In genomic region chrX:153359331-153360215, GRCm38 (mm10) we compare ENCODE assay signal across 8 mouse cellular contexts.
DNase-seq lines count a peak whose midpoint lies in the region; ATAC-seq and TF ChIP-seq lines count a peak whose summit lies in the region.

No protein-coding gene starts in this region.

- H3K36me3 ChIP-seq in heart, embryonic 14.5 days (ENCODE audit: control insufficient read depth, insufficient read depth, low read length): no peaks in the 10 kb centered on the region
- H3K36me3 ChIP-seq in kidney, postnatal 0 days (ENCODE audit: insufficient read depth, low read length): no peaks in the 10 kb centered on the region
- H3K36me3 ChIP-seq in liver, postnatal 0 days (replicated peaks; ENCODE audit: insufficient read depth, low read length): no peaks in the 10 kb centered on the region
- no peaks in the 10 kb centered on the region for H3K36me3 ChIP-seq in neural tube, embryonic 11.5 days (ENCODE audit: control insufficient read depth, insufficient read depth, low read length)
- H3K36me3 ChIP-seq in stomach, embryonic 16.5 days (ENCODE audit: control insufficient read depth, insufficient read depth, low read length): no peaks in the 10 kb centered on the region

- no peaks in the 10 kb centered on the region; the same call in 1 of the 2 replicates for H3K4me1 ChIP-seq in bone marrow, adult 2 months (ENCODE audit: control insufficient read depth, insufficient read depth, low read length)
- H3K4me1 ChIP-seq in embryonic fibroblast, embryonic 13.5 days (ENCODE audit: control insufficient read depth, insufficient read depth, low read length): no peaks in the 10 kb centered on the region; the same call in 1 of the 2 replicates
- H3K4me1 ChIP-seq in heart, embryonic 14.5 days (ENCODE audit: control insufficient read depth in 2 of 2, insufficient read depth in 2 of 2, low read length in 2 of 2): no peaks in the 10 kb centered on the region
- H3K4me1 ChIP-seq in kidney, postnatal 0 days (replicated peaks; ENCODE audit: insufficient read depth, low read length): no peaks in the 10 kb centered on the region
- H3K4me1 ChIP-seq in liver, postnatal 0 days (ENCODE audit: insufficient read depth): no peaks in the 10 kb centered on the region
- H3K4me1 ChIP-seq in neural tube, embryonic 11.5 days (ENCODE audit: control insufficient read depth, insufficient read depth, low read length): no peaks in the 10 kb centered on the region
- H3K4me1 ChIP-seq in stomach, embryonic 16.5 days (ENCODE audit: control insufficient read depth, insufficient read depth, low read length): no peaks in the 10 kb centered on the region

- DNase-seq in A20 (ENCODE audit: low read depth, low spot score): peak; percentile 85
- peak; percentile 45 for DNase-seq in kidney, postnatal 0 days (ENCODE audit: low spot score)
- DNase-seq in liver, postnatal 0 days: peak; percentile 40
- peak; percentile 41 for DNase-seq in neural tube, embryonic 11.5 days (ENCODE audit: low spot score)

- TF ChIP-seq CTCF in bone marrow, adult 2 months (IDR thresholded peaks at IDR 0.05; ENCODE audit: control insufficient read depth, insufficient read depth, low read length): 0 out of 2 replicates have a peak, but pooled peaks have one; percentile 7
- no peak for TF ChIP-seq CTCF in embryonic fibroblast, embryonic 13.5 days (IDR thresholded peaks at IDR 0.05; ENCODE audit: borderline replicate concordance, insufficient read depth, low read length)
- peak; percentile 44 for TF ChIP-seq CTCF in kidney, postnatal 0 days (IDR thresholded peaks at IDR 0.05; ENCODE audit: low read depth)
- TF ChIP-seq CTCF in liver, postnatal 0 days (IDR thresholded peaks at IDR 0.05; ENCODE audit: low read depth): peak; percentile 45

- TF ChIP-seq EP300 in liver, postnatal 0 days (IDR thresholded peaks at IDR 0.05; ENCODE audit: low read depth): no peak

- peak overlapping the region; percentile 64 for H3K4me3 ChIP-seq in bone marrow, adult 2 months (replicated peaks; ENCODE audit: control insufficient read depth, low read depth, low read length)
- H3K4me3 ChIP-seq in embryonic fibroblast, embryonic 13.5 days (ENCODE audit: insufficient read depth, low read length): peak overlapping the region; percentile 53
- H3K4me3 ChIP-seq in heart, embryonic 14.5 days (ENCODE audit: control insufficient read depth in 1 of 2, insufficient read depth in 1 of 2, low read depth in 1 of 2, low read length in 2 of 2): peak overlapping the region; percentile 51 to 60
- peak overlapping the region; percentile 45 for H3K4me3 ChIP-seq in kidney, postnatal 0 days (replicated peaks; ENCODE audit: low read depth, low read length)
- peak overlapping the region; percentile 46 for H3K4me3 ChIP-seq in liver, postnatal 0 days (ENCODE audit: low read depth, low read length)
- H3K4me3 ChIP-seq in neural tube, embryonic 11.5 days (ENCODE audit: low read depth, low read length): peak overlapping the region; percentile 35
- peak overlapping the region; percentile 54 for H3K4me3 ChIP-seq in stomach, embryonic 16.5 days (replicated peaks; ENCODE audit: low read length)

- TF ChIP-seq POLR2A in bone marrow, adult 2 months (IDR thresholded peaks at IDR 0.05; ENCODE audit: borderline replicate concordance, control insufficient read depth, low read depth, low read length): no peak
- TF ChIP-seq POLR2A in embryonic fibroblast, embryonic 13.5 days (IDR thresholded peaks at IDR 0.05; ENCODE audit: low read depth, low read length): peak; percentile 29; the same call in 1 of the 2 replicates

- peak; percentile 68; the same call in 1 of the 2 replicates for ATAC-seq in heart, embryonic 14.5 days (ENCODE audit: insufficient number of reproducible peaks, insufficient read depth, low FRiP score, low read depth)
- peak; percentile 71 for ATAC-seq in kidney, postnatal 0 days (replicated peaks; ENCODE audit: low FRiP score, low read depth)
- peak; percentile 77 for ATAC-seq in liver, postnatal 0 days
- peak; percentile 67 for ATAC-seq in neural tube, embryonic 11.5 days (ENCODE audit: insufficient read depth, low FRiP score, low TSS enrichment)
- peak; percentile 81 for ATAC-seq in stomach, embryonic 16.5 days (ENCODE audit: insufficient read depth, low FRiP score)

- H3K4me2 ChIP-seq in heart, embryonic 14.5 days (ENCODE audit: low read length): peak overlapping the region; percentile 70
- H3K4me2 ChIP-seq in kidney, postnatal 0 days (ENCODE audit: low read length): peak overlapping the region; percentile 68
- H3K4me2 ChIP-seq in liver, postnatal 0 days (ENCODE audit: low read depth, low read length): peak overlapping the region; percentile 77
- H3K4me2 ChIP-seq in neural tube, embryonic 11.5 days (ENCODE audit: low read depth): peak overlapping the region; percentile 68
- H3K4me2 ChIP-seq in stomach, embryonic 16.5 days (ENCODE audit: low read depth, low read length): peak overlapping the region; percentile 55

- H3K27me3 ChIP-seq in heart, embryonic 14.5 days (ENCODE audit: control insufficient read depth, insufficient read depth, low read length): no peaks in the 10 kb centered on the region
- no peaks in the 10 kb centered on the region for H3K27me3 ChIP-seq in kidney, postnatal 0 days (ENCODE audit: insufficient read depth, low read length)
- no peaks in the 10 kb centered on the region; the same call in 1 of the 2 replicates for H3K27me3 ChIP-seq in liver, postnatal 0 days (ENCODE audit: insufficient read depth, low read length)
- peaks cover 9% of the 10 kb centered on the region for H3K27me3 ChIP-seq in neural tube, embryonic 11.5 days (ENCODE audit: control insufficient read depth, insufficient read depth, low read length)
- no peaks in the 10 kb centered on the region for H3K27me3 ChIP-seq in stomach, embryonic 16.5 days (ENCODE audit: control insufficient read depth, insufficient read depth, low read length)

- H3K9ac ChIP-seq in heart, embryonic 14.5 days (ENCODE audit: low read length): peak overlapping the region; percentile 67
- H3K9ac ChIP-seq in kidney, postnatal 0 days (ENCODE audit: low read depth, low read length): 0 out of 2 replicates have a peak overlapping the region, but pooled peaks have one; percentile 40
- H3K9ac ChIP-seq in liver, postnatal 0 days (replicated peaks): 0 out of 2 replicates have a peak overlapping the region, but pooled peaks have one; percentile 7
- H3K9ac ChIP-seq in neural tube, embryonic 11.5 days (ENCODE audit: low read length): peak overlapping the region; percentile 29
- H3K9ac ChIP-seq in stomach, embryonic 16.5 days (ENCODE audit: low read length): peak overlapping the region; percentile 61

- peak overlapping the region; percentile 31; the same call in 1 of the 2 replicates for H3K27ac ChIP-seq in bone marrow, adult 2 months (ENCODE audit: control insufficient read depth, insufficient read depth, low read depth, low read length, poor library complexity)
- H3K27ac ChIP-seq in embryonic fibroblast, embryonic 13.5 days (ENCODE audit: insufficient read depth, low read length): no peak overlapping the region
- peak overlapping the region; percentile 37 to 53; a peak in 3 of 4 replicates for H3K27ac ChIP-seq in heart, embryonic 14.5 days (replicated peaks in 1 of 2; ENCODE audit: control insufficient read depth in 1 of 2, insufficient read depth in 1 of 2, low read depth in 2 of 2, low read length in 2 of 2)
- H3K27ac ChIP-seq in kidney, postnatal 0 days: no peak overlapping the region
- no peak overlapping the region for H3K27ac ChIP-seq in liver, postnatal 0 days (ENCODE audit: low read depth)
- no peak overlapping the region for H3K27ac ChIP-seq in neural tube, embryonic 11.5 days (ENCODE audit: low read depth, low read length)
- peak overlapping the region; percentile 36; the same call in 1 of the 2 replicates for H3K27ac ChIP-seq in stomach, embryonic 16.5 days (ENCODE audit: low read length)

- no peaks in the 10 kb centered on the region for H3K9me3 ChIP-seq in heart, embryonic 14.5 days (ENCODE audit: control insufficient read depth, low read length)
- H3K9me3 ChIP-seq in kidney, postnatal 0 days (replicated peaks; ENCODE audit: low read length): no peaks in the 10 kb centered on the region
- H3K9me3 ChIP-seq in liver, postnatal 0 days (ENCODE audit: low read length): no peaks in the 10 kb centered on the region
- no peaks in the 10 kb centered on the region for H3K9me3 ChIP-seq in neural tube, embryonic 11.5 days (ENCODE audit: control insufficient read depth, low read length)
- no peaks in the 10 kb centered on the region for H3K9me3 ChIP-seq in stomach, embryonic 16.5 days (replicated peaks; ENCODE audit: control insufficient read depth, low read length)

- WGBS in bone marrow, adult 2 months: 12% methylated on average over 42 of the region's 43 CpGs
- WGBS in heart, embryonic 14.5 days: 18% methylated on average over 43 of the region's 43 CpGs
- 25% methylated on average over 43 of the region's 43 CpGs for WGBS in kidney, postnatal 0 days
- WGBS in liver, postnatal 0 days (ENCODE audit: insufficient replicate concordance): 23% methylated on average over 42 of the region's 43 CpGs
- WGBS in neural tube, embryonic 11.5 days: 16% methylated on average over 43 of the region's 43 CpGs
- 12% methylated on average over 43 of the region's 43 CpGs for WGBS in stomach, embryonic 16.5 days

Comparison
In these comparisons a context has a peak if more than half of its experiments do, and no peak if none do; other contexts are left out.
1. H3K27ac ChIP-seq: peak in bone marrow, adult 2 months (single experiment), heart, embryonic 14.5 days (2 of 2) and stomach, embryonic 16.5 days (single experiment); none in embryonic fibroblast, embryonic 13.5 days (single experiment), kidney, postnatal 0 days (single experiment), liver, postnatal 0 days (single experiment) and neural tube, embryonic 11.5 days (single experiment).
2. H3K9ac ChIP-seq: peak in every context shown above with its lines; median percentile 67 in heart, embryonic 14.5 days; 61 in stomach, embryonic 16.5 days; 40 in kidney, postnatal 0 days; 29 in neural tube, embryonic 11.5 days; 7 in liver, postnatal 0 days.
3. Peak in every context shown above with its lines, with median percentiles within 50 percentile points of each other: DNase-seq, H3K4me3 ChIP-seq, ATAC-seq and H3K4me2 ChIP-seq.